Mouse (Mus musculus) stomach, adult 2 months (tissue): ENCODE results near the gene Mrps22. TPM values are rescaled to one million over a fixed set of nuclear protein-coding genes. Genes with fewer than 3 reads are reported as not detected.

Experiments
- polyA plus RNA-seq: library from polyadenylated mRNA; depleted of rRNA; stranded (reverse); fragments of >200 nt; gene quantifications from 2 replicates; pipeline ENCODE4 v1.2.3, GENCODE M21; 2012; rRNA removed

Gene Mrps22
- polyA plus RNA-seq, result 10.7 and 13.8 TPM in 2 replicates

DNA sequence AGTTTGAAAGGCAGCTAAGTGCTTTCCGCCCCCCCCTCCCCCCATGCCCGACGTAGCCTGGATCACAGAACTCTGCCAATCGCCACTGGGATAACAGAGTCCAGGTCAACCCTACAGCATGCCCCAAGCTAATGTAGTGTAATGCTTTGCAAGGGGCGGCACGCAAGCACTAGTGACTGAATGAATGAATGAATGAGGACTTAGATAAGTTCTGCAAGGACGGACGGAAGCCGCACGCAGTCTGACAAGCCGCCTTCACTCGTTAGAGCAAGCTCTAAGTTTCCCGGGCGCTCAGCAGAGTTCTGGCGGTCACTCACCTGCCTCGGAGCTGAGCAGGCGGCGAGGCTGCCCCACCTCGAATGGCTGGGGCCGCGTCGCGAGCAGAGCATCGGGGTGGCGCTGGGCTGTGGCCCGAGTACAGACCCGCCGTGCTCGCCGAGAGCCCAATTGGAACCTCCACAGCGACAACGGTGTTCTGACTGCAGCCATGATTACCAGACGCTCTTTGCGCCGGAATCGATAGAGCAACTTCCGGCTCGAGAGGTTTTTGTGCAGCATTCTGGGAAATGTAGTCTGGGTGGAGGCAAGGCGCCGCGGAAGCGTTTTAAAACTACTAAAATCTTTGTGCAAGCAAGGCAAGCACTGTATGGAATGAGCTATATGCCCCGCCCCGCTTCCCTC, at the start of gene Mrps22:
TSS of gene Mrps22 (minus strand) at position 505 of the 681 bp plus-strand sequence.

DNA sequence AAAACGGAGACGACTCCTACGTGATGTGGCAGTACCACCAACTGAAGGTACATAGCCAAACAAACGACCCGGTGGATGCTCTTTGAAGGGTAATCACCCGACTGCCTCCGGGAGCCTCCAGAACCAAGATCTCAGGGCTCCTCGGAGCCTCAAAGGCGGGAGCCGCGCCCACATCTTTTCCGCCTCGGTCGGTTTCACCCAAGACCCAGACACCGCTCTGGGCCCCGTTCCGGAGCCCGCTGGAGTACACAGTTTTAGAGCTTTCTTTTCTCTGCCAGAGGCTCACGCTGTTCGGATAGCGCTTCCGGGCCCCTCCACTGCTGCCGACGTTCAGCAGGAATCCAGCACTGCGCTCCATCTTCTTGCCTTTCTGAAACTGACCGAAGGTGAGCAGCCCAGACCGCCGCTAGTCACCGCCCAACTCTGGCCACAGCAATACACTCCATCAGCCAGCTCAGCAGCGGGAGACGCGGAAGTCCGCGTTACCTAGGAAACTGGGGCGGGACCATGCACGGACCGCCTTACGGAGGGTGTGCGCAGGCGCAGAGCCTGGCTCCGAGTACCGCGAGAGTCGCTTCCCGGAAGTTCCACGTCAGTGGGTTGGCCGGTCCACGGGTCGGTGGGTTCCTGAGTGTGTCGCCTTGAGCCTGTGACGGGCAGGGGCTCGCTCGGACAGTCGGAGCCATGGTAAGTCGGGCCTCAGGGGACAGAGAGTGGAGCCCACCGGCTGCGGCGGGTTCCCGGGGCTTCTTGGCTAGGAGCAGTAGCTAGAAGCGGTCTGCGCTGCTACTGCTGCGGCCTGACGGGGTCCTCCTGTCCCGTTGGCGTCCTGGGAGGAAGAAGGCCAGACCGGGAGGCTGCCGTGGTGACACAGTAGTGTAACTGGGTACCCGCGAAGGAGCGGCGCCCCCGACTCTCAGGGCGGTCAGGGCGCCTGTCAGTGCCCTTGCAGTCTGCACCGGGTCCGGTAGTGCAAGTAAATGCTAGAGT, 38.0 kb downstream of the Mrps22 start, which contains the start of gene Copb2:
TSS of gene Copb2 (plus strand) at position 585 of the 990 bp plus-strand sequence.

Other genes with a start within 250 kb of the Mrps22 start
- 7.0 and 8.4 TPM in 2 replicates for gene Rbp1, start 178.7 kb downstream of the Mrps22 start, polyA plus RNA-seq
- 5.4 and 6.1 TPM in 2 replicates for gene Rbp2, start 115.5 kb downstream of the Mrps22 start, polyA plus RNA-seq
- gene Copb2, start 37.9 kb downstream of the Mrps22 start, polyA plus RNA-seq, result 5.1 and 7.2 TPM in 2 replicates
- gene Prr23a1, start 240.8 kb upstream of the Mrps22 start, polyA plus RNA-seq, result not detected in 2 replicates